Mouse (Mus musculus) testis, adult 2 months (tissue): ENCODE data around the gene Hnf1b. TPM values are rescaled to one million over a fixed set of nuclear protein-coding genes. Genes with fewer than 3 reads are reported as not detected.
A peak's percentile ranks its signal among the peaks of the same experiment; 100 is the strongest.

Source experiments
- H3K27ac ChIP-seq: fragments of 200-500 bp; 2 replicates; pipeline ENCODE4 v1.5.1; 2012; ENCODE audit warnings: low read depth, low read length; ENCODE audit not compliant: control insufficient read depth, insufficient read depth
- H3K27me3 ChIP-seq: fragments of 200-500 bp; 2 replicates; pipeline ENCODE4 v1.6.1; 2012; ENCODE audit warnings: mild to moderate bottlenecking, low read length, moderate library complexity; ENCODE audit not compliant: control insufficient read depth, insufficient read depth
- H3K36me3 ChIP-seq: fragments of 200-500 bp; 2 replicates; pipeline ENCODE4 v1.6.1; 2012; ENCODE audit warnings: mild to moderate bottlenecking, low read length; ENCODE audit not compliant: control insufficient read depth, insufficient read depth
- H3K4me1 ChIP-seq: fragments of 200-500 bp; 2 replicates; pipeline ENCODE4 v1.6.1; 2012; ENCODE audit warnings: low read length; ENCODE audit not compliant: control insufficient read depth, insufficient read depth
- H3K4me3 ChIP-seq: fragments of 200-500 bp; 2 replicates; pipeline ENCODE4 v1.5.1; 2012; ENCODE audit warnings: low read depth, mild to moderate bottlenecking, low read length, moderate library complexity, mixed read lengths; ENCODE audit not compliant: control insufficient read depth
- CTCF ChIP-seq: fragments of 200-500 bp; IDR thresholded peaks from 2 replicates; pipeline ENCODE4 v1.5.1; 2012; ENCODE audit warnings: low read depth, mild to moderate bottlenecking, inconsistent platforms, low read length, moderate library complexity; ENCODE audit not compliant: control insufficient read depth, insufficient read depth, insufficient replicate concordance
- POLR2A ChIP-seq: fragments of 200-500 bp; IDR thresholded peaks from 2 replicates; pipeline ENCODE4 v1.6.1; 2012; ENCODE audit warnings: low read depth, mild to moderate bottlenecking, inconsistent platforms, low read length, moderate library complexity; ENCODE audit not compliant: control insufficient read depth
- polyA plus RNA-seq: library from polyadenylated mRNA; depleted of rRNA; stranded (reverse); fragments of >200 nt; gene quantifications from 2 replicates; pipeline ENCODE4 v1.2.3, GENCODE M21; 2012

The Hnf1b gene
- polyA plus RNA-seq, 1 experiment, result 37.1 TPM

- H3K27me3 ChIP-seq, result no peaks in the 10 kb centered on the region
- H3K36me3 ChIP-seq, result no peaks in the 10 kb centered on the region
- no peak for TF ChIP-seq POLR2A
- TF ChIP-seq CTCF, result no peak
- no peak overlapping the region for H3K27ac ChIP-seq
- H3K4me3 ChIP-seq, result no peak overlapping the region
- H3K4me1 ChIP-seq, result no peaks in the 10 kb centered on the region
Measured at GRCm38 (mm10) chr11:83897569-83897968, 47.7 kb downstream of the Hnf1b start.

GRCm38 (mm10) chr11:83902812-83903211 is 52.9 kb downstream of the Hnf1b start:
- no peaks in the 10 kb centered on the region for H3K27me3 ChIP-seq
- H3K27ac ChIP-seq, result no peak overlapping the region
- no peaks in the 10 kb centered on the region for H3K36me3 ChIP-seq
- TF ChIP-seq POLR2A (no peak), CTCF (no peak)
- H3K4me1 ChIP-seq, result no peaks in the 10 kb centered on the region
- no peak overlapping the region for H3K4me3 ChIP-seq

DNA sequence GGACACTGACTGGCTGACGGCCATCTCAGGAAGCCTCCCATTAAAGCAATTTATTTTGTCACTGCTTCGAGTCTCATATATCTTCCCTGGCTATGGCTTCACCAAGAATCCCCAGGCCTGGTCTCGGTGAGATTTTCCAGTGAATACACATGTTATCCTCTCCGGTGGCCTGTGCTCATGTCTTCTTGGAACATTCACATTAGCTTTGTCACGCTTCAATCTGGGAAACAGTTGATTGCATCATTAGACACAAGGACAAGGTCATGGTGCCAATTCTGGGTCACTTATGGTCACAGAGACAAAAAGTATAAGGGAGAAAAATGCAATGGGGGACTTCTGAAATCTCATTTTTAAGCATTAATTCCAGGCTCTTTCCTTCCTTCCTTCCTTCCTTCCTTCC is 55.9 kb downstream of the Hnf1b start:
- Histone ChIP-seq H3K27ac (no peak overlapping the region), H3K4me1 (no peaks in the 10 kb centered on the region), H3K36me3 (no peaks in the 10 kb centered on the region), H3K4me3 (no peak overlapping the region), H3K27me3 (no peaks in the 10 kb centered on the region)
- no peak for TF ChIP-seq CTCF
- TF ChIP-seq POLR2A, result no peak

- no peak overlapping the region for H3K27ac ChIP-seq
- no peak for TF ChIP-seq CTCF
- no peak for TF ChIP-seq POLR2A
- no peak overlapping the region for H3K4me3 ChIP-seq
- H3K36me3 ChIP-seq, result no peaks in the 10 kb centered on the region
- no peaks in the 10 kb centered on the region for H3K4me1 ChIP-seq
- H3K27me3 ChIP-seq, result no peaks in the 10 kb centered on the region
Measured at GRCm38 (mm10) chr11:83908376-83908775, 58.5 kb downstream of the Hnf1b start.

DNA sequence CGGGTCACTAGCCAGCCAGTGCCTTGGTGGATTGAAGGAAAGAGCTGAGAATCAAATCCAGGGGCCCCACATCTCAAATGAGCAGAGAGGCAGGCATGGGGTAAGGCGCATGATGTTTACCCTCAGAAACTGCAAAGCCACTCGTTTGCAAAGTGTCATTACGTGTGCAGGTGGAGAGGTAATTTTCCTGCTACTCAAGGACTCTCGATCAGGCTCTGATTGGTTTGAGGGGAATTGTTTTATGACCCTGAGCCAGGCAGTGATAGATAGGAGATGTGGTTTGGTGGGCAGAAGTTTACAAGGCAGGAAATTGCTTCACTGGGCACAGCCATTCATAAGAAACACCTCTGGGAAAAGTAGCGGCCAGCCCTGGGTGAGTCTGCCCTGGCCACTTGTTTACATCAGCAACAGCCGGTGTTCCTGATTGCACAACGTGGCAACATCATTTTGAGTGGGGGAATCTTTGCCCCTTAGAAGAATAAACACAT is 64.0 kb downstream of the Hnf1b start:
- Histone ChIP-seq H3K4me1 (no peaks in the 10 kb centered on the region), H3K4me3 (no peak overlapping the region), H3K27ac (no peak overlapping the region), H3K36me3 (no peaks in the 10 kb centered on the region), H3K27me3 (no peaks in the 10 kb centered on the region)
- TF ChIP-seq CTCF (no peak), POLR2A (no peak)

DNA sequence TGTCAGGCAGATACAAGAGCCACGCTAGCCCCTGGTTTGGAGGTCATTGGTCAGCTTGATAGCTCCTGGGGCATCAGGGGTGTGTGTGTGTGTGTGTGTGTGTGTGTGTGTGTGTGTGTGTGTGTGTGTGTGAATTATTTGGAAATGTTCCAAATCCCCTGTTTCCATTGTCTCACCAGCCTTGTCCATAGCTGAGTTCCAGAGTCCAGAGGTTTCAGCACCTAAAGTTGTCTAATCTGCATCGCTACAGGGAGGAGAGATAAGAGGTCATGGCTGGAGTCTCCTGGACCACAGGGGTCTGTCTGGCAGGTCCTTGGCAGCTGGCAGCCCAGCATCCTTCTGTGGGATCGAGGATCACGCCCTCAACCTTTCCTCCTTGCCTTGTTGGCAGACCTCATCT is 64.6 kb downstream of the Hnf1b start:
- Histone ChIP-seq H3K36me3 (no peaks in the 10 kb centered on the region), H3K27me3 (no peaks in the 10 kb centered on the region), H3K4me1 (no peaks in the 10 kb centered on the region), H3K4me3 (no peak overlapping the region), H3K27ac (no peak overlapping the region)
- TF ChIP-seq CTCF, result no peak
- TF ChIP-seq POLR2A, result no peak

DNA sequence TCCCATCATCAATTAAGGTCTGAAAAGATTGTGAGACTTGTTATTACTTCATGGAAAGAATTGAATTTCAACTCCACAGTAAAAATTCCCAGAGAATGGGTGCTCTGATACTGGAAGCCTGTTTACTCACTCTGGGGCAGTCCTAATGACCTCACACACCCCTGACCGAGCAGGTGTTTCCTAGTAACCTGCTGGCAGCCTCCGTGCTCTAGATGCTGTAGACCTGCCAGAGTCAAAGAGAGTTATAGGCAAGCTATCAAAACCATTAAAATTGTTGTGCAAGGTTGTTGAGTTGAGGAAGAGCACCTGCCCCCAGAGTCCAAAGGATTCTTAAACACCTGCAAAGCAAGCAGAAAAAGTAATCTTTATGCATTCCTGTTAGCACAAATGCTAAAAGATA is 72.7 kb downstream of the Hnf1b start:
- Histone ChIP-seq H3K4me3 (no peak overlapping the region), H3K27me3 (no peaks in the 10 kb centered on the region), H3K4me1 (no peaks in the 10 kb centered on the region), H3K36me3 (no peaks in the 10 kb centered on the region), H3K27ac (no peak overlapping the region)
- TF ChIP-seq CTCF (no peak), POLR2A (no peak)

- H3K27ac ChIP-seq, result no peak overlapping the region
- no peaks in the 10 kb centered on the region for H3K36me3 ChIP-seq
- H3K4me1 ChIP-seq, result no peaks in the 10 kb centered on the region
- H3K4me3 ChIP-seq, result no peak overlapping the region
- H3K27me3 ChIP-seq, result no peaks in the 10 kb centered on the region
- no peak for TF ChIP-seq POLR2A
- TF ChIP-seq CTCF, result peak; percentile 81; the same call in 1 of the 2 replicates
Measured at GRCm38 (mm10) chr11:83927097-83927496, 77.2 kb downstream of the Hnf1b start.
